Mouse (Mus musculus): ENCODE measurements around the gene Pak2. TPM values are rescaled to one million over a fixed set of nuclear protein-coding genes. Genes with fewer than 3 reads are reported as not detected.
"Not testable (repeated sequence)": the region's sequence is repeated elsewhere in the genome, so short reads cannot be mapped to it uniquely, and the experiment has no call there.

Gene Pak2
- polyA plus RNA-seq, 1 experiment from 2014 or later, result 73.3 TPM

DNA sequence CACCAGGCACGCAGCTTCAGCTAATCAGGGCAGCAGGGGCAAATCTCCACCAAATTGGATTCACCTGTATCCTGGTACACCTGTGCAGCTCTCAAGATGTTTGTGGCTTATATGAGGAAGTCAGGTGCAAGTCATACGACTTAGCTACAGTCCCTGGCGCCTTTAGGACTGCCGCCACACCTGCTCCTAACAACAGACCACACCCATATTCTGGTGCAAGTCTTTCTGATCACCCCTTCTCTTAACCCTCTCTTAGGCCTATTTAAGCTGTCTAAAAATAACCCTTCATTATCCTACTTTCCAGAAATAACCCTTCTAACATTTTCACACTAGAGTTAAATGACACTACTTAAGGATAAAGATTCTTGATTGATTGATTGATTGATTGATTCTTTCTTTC is 9.1 kb downstream of the Pak2 start:
- H3K27ac ChIP-seq; H3K4me3 ChIP-seq (ENCODE audit: inconsistent target); H3K36me3 ChIP-seq (ENCODE audit: inconsistent target): not testable (repeated sequence)
- WGBS (ENCODE audit: missing documents), result no CpG with 5 or more reads among the region's 4 CpGs
- H3K79me2 ChIP-seq (ENCODE audit: inconsistent target), result peaks cover 100% of the 10 kb centered on the region

DNA sequence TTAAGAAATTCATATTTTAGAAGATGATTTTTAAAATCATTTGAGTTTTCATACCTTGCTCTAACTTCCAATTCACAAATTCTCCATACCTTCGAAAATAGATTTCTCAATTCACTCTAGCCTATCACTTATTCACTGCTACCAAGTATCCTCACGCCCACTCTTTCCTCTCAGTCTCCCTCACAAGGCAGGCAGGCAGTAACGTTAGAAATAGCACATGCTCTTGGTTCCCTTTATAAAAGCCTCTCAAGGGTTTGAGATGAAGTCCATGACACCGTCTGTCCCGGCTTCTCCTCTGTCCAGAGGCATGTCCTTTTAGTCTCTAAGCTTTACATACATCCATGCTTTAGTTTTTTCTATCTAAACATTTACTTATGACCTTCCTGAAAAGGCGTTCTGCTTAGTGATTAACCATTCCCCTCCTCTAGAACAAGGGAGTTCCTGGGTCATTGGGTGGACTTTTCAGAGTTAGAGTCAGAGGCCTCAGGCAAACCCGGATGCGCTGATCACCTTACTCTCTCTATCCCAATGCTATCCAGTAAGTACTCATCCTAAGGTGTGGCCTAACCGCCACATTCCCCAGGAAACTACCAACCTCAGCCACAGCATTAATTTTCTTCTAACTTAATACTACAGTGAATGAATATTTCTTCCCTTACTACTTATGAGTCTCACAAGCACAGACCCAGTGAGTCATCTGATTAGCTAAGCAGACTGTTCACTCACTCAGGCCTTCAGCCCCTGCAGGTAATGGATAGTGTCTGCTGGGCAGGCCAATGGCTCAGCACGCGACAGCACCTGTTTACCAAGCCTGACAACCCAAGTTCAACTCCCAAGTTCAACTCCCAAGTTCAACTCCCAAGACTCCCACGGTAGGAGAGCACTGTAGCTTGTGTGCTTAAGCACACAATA is 10.5 kb downstream of the Pak2 start:
- Histone ChIP-seq H3K27ac (no peak overlapping the region), H3K79me2 (ENCODE audit: inconsistent target) (peaks cover 100% of the 10 kb centered on the region), H3K36me3 (ENCODE audit: inconsistent target) (no peaks in the 10 kb centered on the region), H3K4me3 (ENCODE audit: inconsistent target) (no peak overlapping the region)
- WGBS (ENCODE audit: missing documents), result 71% methylated on average over 12 of the region's 12 CpGs

DNA sequence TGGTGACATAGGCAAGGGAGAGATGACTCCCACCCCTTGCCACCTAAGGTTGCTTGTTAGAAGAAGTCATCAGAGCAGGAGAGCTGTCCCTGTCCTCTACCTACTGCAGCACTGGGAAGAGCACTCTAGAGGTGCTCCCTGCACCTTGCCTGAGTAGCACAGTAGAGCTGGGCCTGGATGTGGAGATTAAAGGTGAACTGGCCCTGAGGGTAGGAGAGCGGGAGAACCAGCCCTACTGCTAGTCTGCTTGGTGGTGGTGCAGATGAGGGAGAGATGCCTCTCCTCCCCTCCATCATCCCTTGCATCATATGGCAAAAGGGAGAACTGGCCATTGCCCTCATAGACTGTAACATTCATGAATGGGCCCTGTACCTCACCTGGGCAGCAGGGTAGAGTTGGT is 12.2 kb downstream of the Pak2 start:
- Histone ChIP-seq H3K79me2 (ENCODE audit: inconsistent target) (peaks cover 100% of the 10 kb centered on the region), H3K27ac (no peak overlapping the region), H3K4me3 (ENCODE audit: inconsistent target) (no peak overlapping the region), H3K36me3 (ENCODE audit: inconsistent target) (no peaks in the 10 kb centered on the region)
- 100% methylated on average over 1 of the region's 1 CpGs for WGBS (ENCODE audit: missing documents)

DNA sequence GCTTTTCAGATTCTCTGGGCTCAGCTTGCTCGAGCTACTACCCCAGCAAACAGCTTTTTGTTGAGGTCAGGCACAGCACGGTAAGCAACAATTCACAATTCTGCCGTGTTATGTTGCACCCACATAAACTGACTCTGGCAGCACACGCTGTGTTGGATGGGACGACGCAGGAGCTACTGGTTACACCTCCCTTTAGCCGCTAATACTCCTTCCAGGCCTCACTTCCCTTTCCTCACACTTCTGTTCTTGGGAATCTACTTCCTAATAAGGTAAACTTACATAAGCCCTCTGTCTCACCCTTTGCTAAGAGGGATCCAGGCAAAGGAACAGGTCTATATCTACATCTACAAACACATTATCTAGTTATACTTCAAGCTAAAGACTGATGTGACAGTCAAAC is 15.2 kb downstream of the Pak2 start:
- H3K27ac ChIP-seq, result no peak overlapping the region
- H3K4me3 ChIP-seq (ENCODE audit: inconsistent target), result no peak overlapping the region
- 38% methylated on average over 7 of the region's 7 CpGs for WGBS (ENCODE audit: missing documents)
- H3K36me3 ChIP-seq (ENCODE audit: inconsistent target), result no peaks in the 10 kb centered on the region
- peaks cover 100% of the 10 kb centered on the region for H3K79me2 ChIP-seq (ENCODE audit: inconsistent target)

DNA sequence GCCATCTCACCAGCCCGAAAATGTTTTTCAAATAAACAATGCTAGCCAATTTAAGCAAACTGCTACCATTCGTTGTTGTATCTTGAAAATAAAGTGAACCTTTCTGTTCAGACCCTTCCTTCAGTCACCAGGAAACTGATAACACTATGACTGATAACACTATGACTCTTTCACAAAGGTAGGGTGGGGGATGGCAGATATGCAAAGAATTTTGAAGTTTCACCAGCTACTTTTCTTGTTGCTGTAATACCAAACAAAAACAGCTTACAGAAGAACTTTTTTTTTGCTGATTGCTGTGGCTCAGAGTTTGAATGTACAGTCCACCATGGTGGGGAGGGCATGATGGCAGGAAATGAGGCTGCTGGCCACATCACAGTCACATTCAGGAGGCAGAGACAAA is 16.9 kb downstream of the Pak2 start:
- H3K36me3 ChIP-seq (ENCODE audit: inconsistent target), result no peaks in the 10 kb centered on the region
- no peak overlapping the region for H3K4me3 ChIP-seq (ENCODE audit: inconsistent target)
- WGBS (ENCODE audit: missing documents), result 78% methylated on average over 2 of the region's 2 CpGs
- peaks cover 100% of the 10 kb centered on the region for H3K79me2 ChIP-seq (ENCODE audit: inconsistent target)
- H3K27ac ChIP-seq, result peak overlapping the region; percentile 57

DNA sequence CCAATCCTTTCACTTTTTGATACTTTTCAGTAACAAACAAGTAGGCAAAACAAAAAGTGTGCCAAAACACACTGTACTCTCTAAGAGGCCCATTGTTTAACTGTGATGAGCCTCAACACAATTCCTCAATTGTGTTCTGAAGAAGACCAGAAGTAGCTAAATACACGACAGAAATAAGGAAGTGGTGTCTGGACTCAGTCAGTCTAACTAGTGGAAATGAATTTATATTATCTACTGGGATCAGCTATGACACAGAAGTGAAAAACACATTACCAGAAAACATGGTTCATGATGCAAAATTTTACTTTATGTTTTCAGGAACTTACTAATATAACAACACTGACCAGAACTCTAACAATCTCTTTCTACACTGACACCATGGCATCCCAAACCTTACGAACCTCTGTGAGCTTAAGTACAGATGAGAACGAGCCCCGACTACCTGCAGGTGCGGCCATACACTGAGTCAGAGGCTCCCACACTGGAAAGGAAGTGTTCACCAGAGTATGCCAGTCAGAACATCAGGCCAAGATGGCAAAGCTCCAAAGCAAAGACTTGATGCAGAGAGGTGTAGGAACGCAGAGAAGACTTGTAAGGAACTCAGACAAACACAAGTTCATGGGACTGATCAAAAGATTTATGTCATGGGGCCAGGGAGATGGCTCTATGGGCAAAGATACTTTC is 19.2 kb downstream of the Pak2 start:
- no peaks in the 10 kb centered on the region for H3K36me3 ChIP-seq (ENCODE audit: inconsistent target)
- no peak overlapping the region for H3K4me3 ChIP-seq (ENCODE audit: inconsistent target)
- H3K27ac ChIP-seq, result peak overlapping the region; percentile 31
- WGBS (ENCODE audit: missing documents), result 7% methylated on average over 6 of the region's 6 CpGs
- H3K79me2 ChIP-seq (ENCODE audit: inconsistent target), result peaks cover 100% of the 10 kb centered on the region

DNA sequence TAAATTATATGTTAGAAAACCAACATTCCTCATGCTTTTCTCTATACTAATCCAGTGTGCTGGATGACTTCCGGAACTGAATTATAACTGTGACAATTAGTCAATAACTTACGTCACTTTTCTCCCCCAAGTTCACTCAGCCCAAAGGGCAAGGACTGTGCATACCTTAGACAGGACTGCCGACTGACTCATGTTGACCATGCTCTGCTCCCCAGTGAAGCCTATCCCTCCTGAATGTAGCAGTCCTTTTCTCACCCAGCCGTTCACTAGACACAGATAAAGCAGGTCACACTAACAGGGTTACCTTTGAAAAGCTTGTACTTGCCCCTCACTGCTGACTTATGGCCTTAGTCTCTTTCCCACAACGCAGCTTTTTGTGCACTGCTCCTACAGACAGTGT is 20.3 kb downstream of the Pak2 start:
- WGBS (ENCODE audit: missing documents), result 90% methylated on average over 5 of the region's 5 CpGs
- peaks cover 100% of the 10 kb centered on the region for H3K79me2 ChIP-seq (ENCODE audit: inconsistent target)
- no peak overlapping the region for H3K27ac ChIP-seq
- no peaks in the 10 kb centered on the region for H3K36me3 ChIP-seq (ENCODE audit: inconsistent target)
- H3K4me3 ChIP-seq (ENCODE audit: inconsistent target), result no peak overlapping the region

DNA sequence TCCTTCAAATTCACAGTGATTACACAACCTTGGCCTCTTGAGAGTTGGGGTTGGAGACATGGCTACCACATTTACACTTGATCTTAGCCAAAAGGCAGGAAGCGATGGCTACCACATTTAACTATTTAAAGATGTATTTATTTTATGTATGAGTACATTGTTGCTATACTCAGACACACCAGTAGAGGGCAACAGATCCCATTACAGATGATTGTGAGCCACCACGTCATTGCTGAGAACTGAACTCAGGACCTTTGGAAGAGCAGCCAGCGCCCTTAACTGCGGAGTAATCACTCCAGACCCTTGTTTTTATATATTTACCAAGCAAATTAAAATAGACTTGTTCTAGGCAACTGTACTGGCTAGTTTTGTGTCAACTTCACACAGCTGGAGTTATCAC is 36.8 kb downstream of the Pak2 start:
- 98% methylated on average over 4 of the region's 4 CpGs for WGBS (ENCODE audit: missing documents)
- Histone ChIP-seq H3K36me3 (ENCODE audit: inconsistent target) (peaks cover 78% of the 10 kb centered on the region), H3K79me2 (ENCODE audit: inconsistent target) (no peaks in the 10 kb centered on the region), H3K4me3 (ENCODE audit: inconsistent target) (no peak overlapping the region), H3K27ac (no peak overlapping the region)

DNA sequence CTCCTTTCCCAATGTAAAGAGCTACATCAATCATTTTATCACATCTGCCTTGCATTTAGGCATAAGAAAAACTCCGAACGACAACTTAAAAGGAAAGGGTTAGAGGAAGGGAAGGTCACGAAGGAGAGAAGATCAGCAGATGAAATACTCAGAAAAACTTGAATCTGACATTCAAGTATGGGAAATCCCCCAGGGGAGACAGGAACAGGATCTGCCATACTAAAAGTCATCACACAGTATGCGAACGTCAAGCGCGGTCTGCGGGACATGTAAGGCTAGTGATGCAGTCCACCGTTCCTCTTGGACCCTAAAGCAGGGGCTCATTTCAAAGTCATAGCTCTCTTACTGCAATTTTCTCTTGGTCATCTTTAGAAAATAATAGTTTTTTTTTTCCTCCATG is 59.5 kb downstream of the Pak2 start:
- H3K4me3 ChIP-seq (ENCODE audit: inconsistent target), result no peak overlapping the region
- peaks cover 71% of the 10 kb centered on the region for H3K36me3 ChIP-seq (ENCODE audit: inconsistent target)
- H3K27ac ChIP-seq, result no peak overlapping the region
- no peaks in the 10 kb centered on the region for H3K79me2 ChIP-seq (ENCODE audit: inconsistent target)
- 92% methylated on average over 9 of the region's 9 CpGs for WGBS (ENCODE audit: missing documents)

DNA sequence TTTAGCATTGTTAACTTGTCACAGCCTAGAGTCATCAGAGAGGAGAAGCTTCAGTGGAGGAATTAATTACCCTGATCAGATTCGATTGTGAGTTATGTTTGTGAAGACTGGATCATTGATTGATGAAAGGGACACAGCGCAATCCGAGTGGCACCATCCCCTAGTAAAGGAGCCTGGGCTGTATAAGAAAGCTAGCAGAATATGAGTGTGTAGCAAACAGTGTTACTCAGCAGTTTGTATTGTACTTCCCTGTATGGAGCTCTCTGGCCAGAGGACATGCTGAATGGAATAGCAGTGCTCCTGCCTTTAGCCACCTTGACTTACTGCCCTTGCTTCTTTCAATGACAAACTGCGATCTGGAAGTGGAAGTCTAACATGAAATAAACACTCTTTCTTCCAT is 68.8 kb downstream of the Pak2 start:
- WGBS (ENCODE audit: missing documents), result 90% methylated on average over 4 of the region's 4 CpGs
- H3K4me3 ChIP-seq (ENCODE audit: inconsistent target), result no peak overlapping the region
- H3K36me3 ChIP-seq (ENCODE audit: inconsistent target), result no peaks in the 10 kb centered on the region
- no peak overlapping the region for H3K27ac ChIP-seq
- H3K79me2 ChIP-seq (ENCODE audit: inconsistent target), result no peaks in the 10 kb centered on the region

DNA sequence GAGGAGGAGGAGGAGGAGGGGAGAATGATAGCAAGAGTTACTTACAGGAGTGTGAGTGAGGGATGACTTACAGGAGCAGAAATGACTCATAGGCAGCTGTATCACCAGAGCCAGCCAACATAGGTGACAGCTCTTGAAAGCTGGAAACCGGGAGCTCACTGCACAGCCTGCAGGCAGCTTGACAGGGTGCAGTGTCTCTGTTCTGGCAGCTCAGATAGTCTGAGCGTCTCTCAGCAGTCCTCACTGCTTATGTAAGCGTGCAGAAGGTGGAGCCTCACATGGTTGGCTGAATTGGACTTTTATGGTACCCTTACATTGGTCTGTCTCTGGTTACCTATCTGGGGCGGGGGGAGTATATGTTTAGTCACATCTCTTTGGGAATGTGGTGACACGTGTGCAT is 69.2 kb downstream of the Pak2 start:
- WGBS (ENCODE audit: missing documents), result 45% methylated on average over 4 of the region's 5 CpGs
- no peaks in the 10 kb centered on the region for H3K36me3 ChIP-seq (ENCODE audit: inconsistent target)
- no peaks in the 10 kb centered on the region for H3K79me2 ChIP-seq (ENCODE audit: inconsistent target)
- H3K4me3 ChIP-seq (ENCODE audit: inconsistent target), result no peak overlapping the region
- no peak overlapping the region for H3K27ac ChIP-seq

DNA sequence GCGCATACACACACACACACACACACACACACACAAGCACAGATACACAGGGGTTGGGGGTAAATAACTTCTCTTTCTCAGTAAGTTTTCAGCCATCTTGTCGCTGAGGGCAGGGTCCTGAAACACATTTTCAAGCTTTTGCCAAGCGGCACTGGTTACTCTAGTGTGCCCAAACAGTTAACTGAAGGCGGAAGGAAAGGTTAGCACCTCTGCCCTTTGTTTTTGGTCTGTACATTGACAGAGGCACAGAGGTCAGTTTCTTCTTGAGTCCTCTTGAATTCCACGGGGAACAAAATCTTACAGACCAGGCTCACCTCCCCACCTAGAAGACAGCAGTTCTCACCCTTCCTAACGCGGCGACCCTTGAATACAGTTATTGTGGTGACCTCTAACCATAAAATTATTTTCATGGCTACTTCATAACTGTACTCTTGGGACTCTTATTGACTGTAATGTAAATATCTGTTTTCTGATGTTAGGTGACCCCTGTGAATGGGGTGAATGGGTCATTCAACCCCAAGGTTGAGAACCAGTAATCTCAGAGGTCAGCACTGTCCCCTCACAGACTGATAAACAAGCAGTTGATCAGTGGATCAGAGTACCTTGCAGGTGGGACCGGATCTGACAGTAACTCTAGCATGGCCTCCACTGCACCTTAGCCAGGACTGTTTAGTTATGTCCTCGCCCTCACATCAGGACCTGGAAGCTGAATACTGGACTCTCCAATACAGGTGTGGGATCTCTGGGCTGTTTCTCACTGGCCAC is 70.4 kb downstream of the Pak2 start:
- Histone ChIP-seq H3K27ac (no peak overlapping the region), H3K36me3 (ENCODE audit: inconsistent target) (no peaks in the 10 kb centered on the region), H3K4me3 (ENCODE audit: inconsistent target) (no peak overlapping the region), H3K79me2 (ENCODE audit: inconsistent target) (peaks cover 6% of the 10 kb centered on the region)
- WGBS (ENCODE audit: missing documents), result 82% methylated on average over 10 of the region's 10 CpGs

DNA sequence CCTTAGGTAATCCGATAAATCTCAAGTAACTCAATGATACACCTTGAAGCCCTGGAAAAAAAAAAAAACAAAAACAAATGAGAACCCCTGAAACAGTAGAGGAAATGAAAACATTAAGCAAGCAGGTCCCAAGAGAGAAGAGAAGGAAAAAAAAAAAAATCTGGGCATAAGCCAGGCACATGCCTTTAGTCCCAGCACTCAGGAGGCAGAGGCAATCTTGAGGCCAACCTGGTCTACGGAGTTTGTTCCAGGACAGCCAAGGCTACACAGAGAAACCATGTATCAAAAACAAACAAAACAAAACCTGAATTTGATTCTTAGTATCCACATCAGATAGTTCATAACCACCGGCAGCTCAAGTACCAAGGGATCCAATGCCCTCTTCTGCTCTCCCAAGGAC is 74.4 kb downstream of the Pak2 start:
- no peak overlapping the region for H3K27ac ChIP-seq
- H3K36me3 ChIP-seq (ENCODE audit: inconsistent target), result no peaks in the 10 kb centered on the region
- no peak overlapping the region for H3K4me3 ChIP-seq (ENCODE audit: inconsistent target)
- peaks cover 43% of the 10 kb centered on the region for H3K79me2 ChIP-seq (ENCODE audit: inconsistent target)
- WGBS (ENCODE audit: missing documents), result 98% methylated on average over 3 of the region's 3 CpGs

DNA sequence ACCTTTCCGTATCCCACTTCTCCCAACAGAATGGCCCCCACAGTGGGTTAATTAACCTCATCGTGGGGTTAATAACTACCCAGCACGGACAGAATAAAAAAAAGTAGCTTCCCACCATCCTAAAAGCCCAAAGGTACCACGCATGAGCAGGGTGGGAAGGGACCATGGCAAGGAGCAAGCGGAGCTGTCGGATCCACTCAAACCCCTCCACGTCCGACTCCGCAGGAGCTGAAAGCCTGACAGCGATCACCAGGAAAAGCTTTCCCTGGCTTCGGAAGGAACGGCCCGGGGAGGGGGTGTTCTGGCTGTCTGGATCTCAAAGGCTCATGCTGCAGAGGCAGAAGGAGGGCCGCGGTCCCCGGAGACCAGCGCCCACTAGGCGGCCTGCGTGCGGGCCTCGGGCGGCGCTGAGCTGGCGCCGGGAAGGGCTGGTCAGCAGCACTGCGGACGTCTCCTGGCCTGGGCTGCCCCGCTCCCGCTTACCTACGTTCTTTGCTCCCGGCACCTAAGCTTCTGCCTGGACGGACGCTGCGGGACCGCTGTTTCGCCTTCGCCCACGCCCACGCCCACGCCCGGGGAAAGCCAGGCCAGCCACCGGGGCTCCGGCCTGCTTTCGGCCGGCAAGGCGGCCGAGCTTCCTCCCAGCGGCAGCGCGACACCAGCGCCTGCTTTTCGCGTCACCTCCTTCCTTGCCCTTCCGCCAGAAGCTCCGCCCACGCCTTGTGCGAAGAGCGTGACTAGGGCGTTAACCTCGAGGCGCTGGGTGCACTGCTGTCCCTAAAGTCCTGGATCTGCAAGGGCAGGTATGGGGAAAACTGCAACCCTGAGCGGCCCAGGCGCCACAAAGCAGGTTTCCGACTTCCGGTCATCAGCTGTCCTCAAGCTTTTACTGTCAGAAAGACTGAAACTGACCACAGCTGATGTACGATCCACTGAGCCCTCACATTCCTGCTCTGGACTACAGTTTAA is 76.3 kb downstream of the Pak2 start, which contains the start of gene Senp5:
Senp5 (minus strand) TSS at position 779 of the 969 bp plus-strand sequence.
- 2% methylated on average over 56 of the region's 66 CpGs for WGBS (ENCODE audit: missing documents)
- peak within 1 kb of the TSS; percentile 77 for H3K4me3 ChIP-seq (ENCODE audit: inconsistent target)
- H3K27ac ChIP-seq, result peak within 1 kb of the TSS; percentile 88
- peaks cover 62% of the 10 kb centered on the region for H3K79me2 ChIP-seq (ENCODE audit: inconsistent target)
- H3K36me3 ChIP-seq (ENCODE audit: inconsistent target), result no peaks in the 10 kb centered on the region
